Mouse (Mus musculus) cerebellum, adult 11 months (tissue): Measurements from ENCODE around the gene Skida1.
A peak's percentile ranks its signal among the peaks of the same experiment; 100 is the strongest.

Source experiments
- DNase-seq: peaks from one replicate; pipeline ENCODE4 v3.0.0; 2022

Skida1 gene

GRCm38 (mm10) chr2:18038141-18038752 is 10.6 kb downstream of the Skida1 start:
- DNase-seq: no peak

DNA sequence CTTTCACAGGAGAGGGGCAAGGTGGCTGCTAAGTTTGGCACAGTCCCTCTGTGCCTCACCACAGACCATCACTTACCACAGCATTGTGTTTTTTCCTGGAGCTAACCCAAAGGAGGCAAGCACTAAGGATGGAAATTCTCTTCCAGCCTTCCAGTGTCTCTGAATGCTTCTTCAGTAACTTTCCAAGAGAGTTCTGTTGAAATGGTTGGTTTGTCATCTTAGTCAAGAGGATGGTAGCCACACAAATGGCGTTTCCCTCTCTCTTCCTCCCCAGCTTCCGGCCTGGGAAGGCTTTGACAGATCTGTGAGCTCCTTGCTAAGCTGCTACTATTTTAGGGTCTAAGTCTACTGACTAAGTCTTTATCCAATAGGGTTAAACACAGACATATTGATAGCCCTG is 11.4 kb downstream of the Skida1 start, which contains the start of gene A930004D18Rik:
TSS of gene A930004D18Rik (minus strand) at position 247 of the 400 bp plus-strand sequence.
- no peak for DNase-seq

DNA sequence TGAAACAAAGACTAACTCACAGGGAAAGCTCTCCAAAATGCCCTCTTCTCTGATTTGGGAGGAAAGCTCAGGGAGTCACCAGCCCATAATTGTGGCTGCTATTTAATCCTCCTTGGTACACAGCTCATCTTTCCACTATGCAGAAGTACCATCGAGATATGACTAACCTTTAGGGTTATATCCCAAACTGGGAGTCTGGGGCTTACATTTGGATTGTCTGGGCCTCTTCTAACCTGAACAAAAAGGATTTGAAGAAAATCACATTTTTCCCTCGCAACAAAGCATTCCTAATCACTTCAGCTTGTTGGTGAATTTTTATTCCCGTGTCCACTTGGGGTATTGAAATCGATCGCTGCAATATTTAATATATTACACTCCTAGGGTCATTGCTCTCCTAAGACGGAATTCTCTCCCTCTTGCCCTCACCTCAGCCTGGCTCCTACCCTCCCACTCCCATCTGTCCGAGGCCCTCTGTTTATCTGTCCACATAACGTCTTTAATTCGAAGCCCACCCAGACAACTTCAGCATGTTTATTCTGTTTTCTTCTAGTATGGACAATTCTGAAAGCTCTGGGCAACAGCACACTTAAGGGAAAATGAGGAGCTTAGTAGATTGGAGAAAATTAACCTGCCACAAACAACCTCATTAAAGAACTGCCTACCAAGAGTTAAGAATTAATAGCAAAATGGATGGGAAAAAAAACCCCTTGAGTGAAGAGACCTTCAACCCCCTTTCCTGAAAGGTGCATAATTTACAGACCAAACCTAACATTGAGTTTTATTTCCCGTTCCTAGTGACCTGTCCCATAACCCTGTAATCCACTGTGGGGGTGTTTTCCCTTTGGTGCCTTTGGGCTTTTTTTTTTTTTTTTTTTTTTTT is 14.2 kb downstream of the Skida1 start:
- DNase-seq: no peak

DNA sequence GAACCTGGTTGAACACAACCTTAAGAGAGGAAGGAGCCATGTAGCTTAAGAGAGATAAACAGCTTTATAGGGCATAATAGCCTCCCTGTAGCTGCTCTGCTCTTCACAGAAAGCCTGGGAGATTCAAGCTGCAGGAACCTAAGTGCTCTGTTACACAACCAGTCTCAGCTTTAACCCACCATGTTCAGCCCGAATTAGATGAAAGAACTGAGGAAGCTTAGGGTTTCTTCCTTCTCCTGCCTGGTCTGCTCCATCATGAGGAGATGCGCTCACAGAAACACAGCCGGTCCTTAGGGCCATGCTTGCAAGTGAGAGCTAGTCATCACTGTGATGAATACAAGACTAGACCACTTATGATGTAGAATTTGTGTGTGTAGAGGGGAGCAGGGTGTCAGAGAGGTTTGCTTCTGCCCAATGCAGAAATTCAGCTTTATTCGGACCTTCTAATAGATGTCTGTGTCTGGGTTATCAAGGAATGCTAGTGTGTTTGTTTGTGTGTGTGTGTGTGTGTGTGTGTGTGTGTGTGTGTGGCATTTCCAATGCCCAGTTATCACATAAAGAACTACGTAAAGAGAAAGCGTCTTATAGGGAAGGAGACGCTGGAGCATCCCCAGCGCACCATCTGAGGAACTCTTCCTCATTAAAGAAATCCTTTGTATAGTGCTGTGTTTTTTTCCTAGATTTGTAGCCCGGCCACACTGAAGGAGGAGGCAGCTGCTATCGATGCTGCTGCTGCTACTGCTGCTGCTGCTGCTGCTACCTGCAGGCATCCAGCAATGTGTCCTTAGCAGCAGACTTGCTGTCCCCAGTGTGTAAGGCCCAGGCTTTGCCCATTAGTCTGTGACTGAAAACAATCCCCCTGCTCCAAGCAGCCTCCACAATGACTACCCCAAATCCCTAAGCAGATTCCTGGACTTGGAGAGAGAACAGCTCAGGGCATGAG is 15.4 kb downstream of the Skida1 start:
- DNase-seq: no peak

GRCm38 (mm10) chr2:18032538-18032895 is 16.3 kb downstream of the Skida1 start:
- no peak for DNase-seq

- no peak for DNase-seq
These were observed 16.9 kb downstream of the Skida1 start for GRCm38 (mm10) chr2:18031831-18032537.

GRCm38 (mm10) chr2:18031271-18031821 is 17.5 kb downstream of the Skida1 start:
- DNase-seq: no peak

- DNase-seq: no peak
These were observed 18.3 kb downstream of the Skida1 start for GRCm38 (mm10) chr2:18030581-18030980.

DNA sequence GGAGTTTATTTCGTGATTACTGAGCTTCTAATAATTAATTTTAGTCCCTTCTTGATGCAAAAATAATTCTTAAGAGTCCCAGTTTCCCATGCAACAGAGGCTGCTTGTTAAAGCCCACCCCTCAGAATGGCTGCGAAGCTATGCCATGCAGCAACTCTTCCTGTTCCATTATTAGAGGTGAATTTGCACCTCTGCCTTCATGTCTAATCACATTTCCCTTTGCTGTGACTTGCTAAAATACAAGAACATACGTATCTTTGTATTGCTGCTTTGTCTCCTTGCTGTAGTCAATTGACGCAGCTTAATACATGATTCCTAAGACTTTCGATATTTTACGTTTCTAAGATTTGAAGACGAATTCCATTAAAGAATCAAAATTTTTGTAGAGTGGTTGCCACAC is 19.2 kb downstream of the Skida1 start:
- no peak for DNase-seq

GRCm38 (mm10) chr2:18028140-18029021 is 20.5 kb downstream of the Skida1 start:
- peak; percentile 85 for DNase-seq

DNA sequence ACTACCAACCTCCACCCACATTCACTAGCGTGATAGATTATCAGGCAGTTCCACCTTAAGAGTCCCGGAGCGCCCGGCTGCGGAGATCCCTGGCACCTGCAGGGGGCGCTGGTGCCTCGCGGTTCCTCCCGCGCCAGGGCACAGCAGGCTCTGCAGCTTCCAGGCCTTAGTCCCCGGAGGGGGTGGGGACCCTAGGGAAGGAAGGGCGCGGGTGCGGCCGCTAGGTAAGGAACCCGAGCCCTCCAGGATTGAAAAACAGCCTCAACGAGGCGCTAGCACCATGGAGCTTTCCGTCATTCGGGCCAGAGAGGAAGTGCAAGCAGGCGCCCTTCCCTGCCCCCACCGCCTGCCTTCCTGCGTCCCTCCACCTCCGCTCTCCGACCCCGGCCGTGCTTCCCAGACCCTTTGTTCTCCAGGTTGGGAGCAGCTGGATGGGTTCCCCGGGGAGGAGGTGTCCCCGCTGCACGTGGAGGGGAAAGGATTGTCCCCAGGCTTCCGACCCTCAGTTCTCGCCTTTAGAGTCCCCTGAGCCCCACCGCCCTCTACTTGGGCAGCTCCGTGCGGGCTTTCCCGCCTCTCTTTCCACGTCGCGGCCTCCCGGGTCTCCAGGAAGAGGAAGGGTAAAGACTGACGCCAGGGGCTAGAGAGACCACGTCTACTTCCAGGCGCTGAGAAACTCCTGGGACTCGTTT is 21.3 kb downstream of the Skida1 start:
- peak; percentile 92 for DNase-seq

DNA sequence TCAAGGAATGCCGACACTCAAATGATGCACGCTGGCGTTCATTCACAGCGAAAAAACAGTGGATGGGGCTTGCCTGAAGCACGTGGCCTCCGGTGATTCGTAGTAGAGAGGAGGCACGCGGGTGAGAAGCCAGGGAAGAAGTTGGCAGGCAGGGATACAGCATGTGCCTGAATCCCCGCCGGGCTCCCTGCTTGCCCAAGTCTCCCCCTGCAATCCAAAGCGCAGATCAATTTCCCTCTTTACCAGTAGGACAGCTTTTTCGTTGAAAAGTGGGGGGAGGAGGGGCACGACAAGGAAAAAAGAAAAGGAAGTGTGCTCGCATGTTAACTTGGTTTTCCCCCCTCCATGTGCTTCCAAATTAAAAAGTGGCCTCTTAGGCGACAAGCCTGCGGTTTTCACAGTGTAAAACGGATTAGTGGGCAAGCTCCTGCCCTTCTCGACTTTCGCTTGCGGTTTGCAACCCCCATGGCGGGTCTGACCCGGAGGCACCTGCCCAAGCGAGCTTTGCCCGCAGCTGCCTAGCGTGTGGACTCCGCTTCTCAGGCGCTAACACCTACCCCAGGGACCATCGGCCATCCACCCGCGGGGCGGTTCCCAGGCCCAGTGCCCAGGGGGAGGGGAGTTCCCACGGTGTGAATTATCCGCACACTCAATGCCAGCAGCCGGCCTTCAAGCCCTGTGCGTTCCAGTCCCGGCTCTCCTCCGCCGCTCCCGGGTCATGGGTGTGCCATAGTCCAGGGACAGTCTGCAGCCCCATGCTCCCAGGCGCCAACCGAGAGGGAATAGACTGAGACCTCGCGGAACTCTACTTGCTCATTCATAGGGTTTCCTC is 22.5 kb downstream of the Skida1 start:
- DNase-seq: peak; percentile 44

DNA sequence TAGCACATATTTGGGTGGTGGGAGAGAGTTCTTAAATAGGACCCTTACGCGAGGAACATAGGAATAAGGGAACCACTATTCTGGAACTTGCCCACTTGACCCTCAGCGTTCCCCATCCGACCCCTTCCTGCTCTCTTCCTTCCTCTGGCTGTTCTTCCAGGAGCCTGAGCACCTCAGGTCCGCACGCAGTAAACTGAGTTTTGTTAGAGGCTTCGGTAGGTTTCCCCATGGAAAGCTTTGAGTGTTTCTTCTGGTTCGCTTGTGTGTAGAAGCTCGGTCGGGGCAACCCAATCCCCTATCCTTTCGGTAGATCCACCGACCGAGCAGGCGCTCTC is 23.1 kb downstream of the Skida1 start:
- DNase-seq: no peak

- DNase-seq: no peak
These were observed 23.7 kb downstream of the Skida1 start for GRCm38 (mm10) chr2:18025116-18025515.

DNA sequence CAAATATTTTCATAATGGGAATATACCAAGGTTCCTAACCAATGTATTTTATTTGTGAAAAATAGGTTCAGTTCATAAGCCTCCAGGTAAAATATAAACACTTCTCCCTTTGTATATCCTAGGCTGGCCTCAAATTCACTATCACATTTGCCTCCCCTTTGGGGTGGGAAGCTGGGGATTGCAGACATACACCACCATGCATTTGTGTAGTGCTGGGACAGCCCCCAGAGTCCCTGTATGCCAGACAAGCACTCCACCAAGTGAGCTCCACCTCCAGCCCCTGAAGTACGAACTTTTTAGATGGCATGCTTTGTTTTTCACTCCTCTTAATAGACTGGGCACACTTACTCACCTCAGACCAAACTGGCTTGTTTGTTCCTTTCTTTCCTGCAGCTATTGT is 26.0 kb downstream of the Skida1 start:
- no peak for DNase-seq

- DNase-seq: no peak
These were observed 29.7 kb downstream of the Skida1 start for GRCm38 (mm10) chr2:18019122-18019521.

GRCm38 (mm10) chr2:18017321-18017720 is 31.5 kb downstream of the Skida1 start:
- no peak for DNase-seq

GRCm38 (mm10) chr2:18016639-18017038 is 32.2 kb downstream of the Skida1 start:
- DNase-seq: no peak

DNA sequence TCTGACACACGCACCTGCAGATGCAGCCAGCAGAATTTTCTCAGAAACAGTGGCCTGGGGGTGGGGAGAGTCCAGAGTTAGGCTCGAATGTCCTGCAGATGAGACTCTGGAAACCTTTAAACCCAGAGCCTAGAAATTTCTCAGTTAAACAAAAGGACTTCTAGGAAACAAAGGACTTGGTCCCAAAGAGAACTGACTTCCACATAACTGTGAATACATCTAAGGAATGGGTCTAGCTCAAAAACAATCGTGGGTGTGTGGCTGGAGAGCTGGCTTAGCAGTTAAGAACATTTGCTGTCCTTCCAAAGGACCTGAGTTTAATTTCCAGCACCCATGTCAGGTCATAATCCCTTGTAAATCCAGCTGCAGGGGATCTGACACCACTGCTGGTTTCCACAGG is 33.3 kb downstream of the Skida1 start:
- DNase-seq: no peak

DNA sequence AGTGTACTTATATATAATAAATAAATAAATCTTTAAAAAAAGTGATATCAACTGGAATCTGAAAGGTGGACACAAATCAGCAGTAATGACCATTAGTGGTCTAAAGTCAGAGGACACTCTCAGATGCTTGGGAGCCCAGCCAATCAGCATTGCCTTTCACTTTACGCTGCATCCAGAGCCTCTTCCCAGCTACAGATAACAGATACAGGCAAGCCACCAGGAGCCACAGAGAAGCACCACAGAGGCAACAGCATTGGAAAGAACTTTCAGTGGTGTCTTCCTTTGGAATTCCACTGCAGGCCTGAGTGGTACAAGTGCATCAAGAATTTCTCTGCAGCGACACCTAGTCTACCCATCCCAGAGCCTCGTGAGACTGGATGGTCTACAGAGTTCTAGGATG is 36.0 kb downstream of the Skida1 start:
- DNase-seq: no peak
